Mouse (Mus musculus): ENCODE data around the gene Def8. TPM values are rescaled to one million over a fixed set of nuclear protein-coding genes. Genes with fewer than 3 reads are reported as not detected.

Gene Def8
- polyA plus RNA-seq, 1 experiment from 2014 or later: 49.5 TPM

DNA sequence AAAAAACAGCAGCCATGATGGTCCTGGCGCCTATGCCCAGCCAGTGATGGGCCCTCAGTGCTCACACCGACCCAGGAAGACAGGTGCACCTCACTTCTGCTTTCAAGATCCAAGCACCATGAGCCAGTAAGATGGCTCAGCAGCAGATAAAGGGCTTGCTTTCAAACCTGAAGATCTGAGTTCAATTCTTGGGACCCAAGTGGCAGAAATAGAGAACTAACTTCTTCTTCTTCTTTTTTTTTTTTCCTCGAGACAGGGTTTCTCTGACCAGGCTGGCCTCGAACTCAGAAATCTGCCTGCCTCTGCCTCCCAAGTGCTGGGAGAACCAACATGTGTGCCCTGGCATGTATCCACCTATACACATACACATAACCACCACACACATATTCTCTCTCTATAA, 3.6 kb upstream of the Def8 start:
- peaks cover 29% of the 10 kb centered on the region for H3K36me3 ChIP-seq (ENCODE audit: control insufficient read depth, insufficient read depth, low read length)
- H3K9ac ChIP-seq (ENCODE audit: low read depth, low read length): no peak overlapping the region
- H3K4me3 ChIP-seq (ENCODE audit: low read depth, low read length): no peak overlapping the region
- 98% methylated on average over 4 of the region's 4 CpGs for WGBS
- no peaks in the 10 kb centered on the region for H3K27me3 ChIP-seq (ENCODE audit: control insufficient read depth, insufficient read depth, low read depth, low read length)
- peaks cover 31% of the 10 kb centered on the region for H3K4me1 ChIP-seq (ENCODE audit: control insufficient read depth, insufficient read depth, low read length)
- no peak overlapping the region for H3K27ac ChIP-seq (ENCODE audit: low read length)
- ATAC-seq: no peak
- no peak overlapping the region for H3K4me2 ChIP-seq (ENCODE audit: low read length)
- H3K9me3 ChIP-seq (replicated peaks; ENCODE audit: control insufficient read depth, low read length, poor library complexity, severe bottlenecking): no peaks in the 10 kb centered on the region

DNA sequence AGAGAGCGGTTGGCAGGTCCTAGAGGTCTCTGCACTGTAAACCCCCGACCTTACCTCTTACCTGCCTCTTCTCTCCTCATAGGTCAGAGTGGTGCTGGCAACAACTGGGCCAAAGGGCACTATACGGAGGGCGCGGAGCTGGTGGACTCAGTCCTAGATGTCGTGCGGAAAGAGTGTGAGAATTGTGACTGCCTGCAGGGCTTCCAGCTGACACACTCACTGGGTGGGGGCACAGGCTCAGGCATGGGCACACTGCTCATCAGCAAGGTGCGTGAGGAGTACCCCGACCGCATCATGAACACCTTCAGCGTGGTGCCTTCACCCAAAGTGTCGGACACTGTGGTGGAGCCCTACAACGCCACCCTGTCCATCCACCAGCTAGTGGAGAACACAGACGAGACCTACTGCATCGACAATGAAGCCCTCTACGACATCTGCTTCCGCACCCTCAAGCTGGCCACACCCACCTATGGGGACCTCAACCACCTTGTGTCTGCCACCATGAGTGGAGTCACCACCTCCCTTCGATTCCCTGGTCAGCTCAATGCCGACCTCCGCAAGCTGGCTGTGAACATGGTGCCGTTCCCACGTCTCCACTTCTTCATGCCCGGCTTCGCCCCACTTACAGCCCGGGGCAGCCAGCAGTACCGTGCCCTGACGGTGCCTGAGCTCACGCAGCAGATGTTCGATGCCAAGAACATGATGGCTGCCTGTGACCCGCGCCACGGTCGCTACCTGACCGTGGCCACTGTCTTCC, 2.6 kb upstream of the Def8 start:
- H3K4me3 ChIP-seq (ENCODE audit: low read depth, low read length): no peak overlapping the region
- no peaks in the 10 kb centered on the region for H3K27me3 ChIP-seq (ENCODE audit: control insufficient read depth, insufficient read depth, low read depth, low read length)
- no peak for ATAC-seq
- 93% methylated on average over 34 of the region's 34 CpGs for WGBS
- no peak overlapping the region for H3K4me2 ChIP-seq (ENCODE audit: low read length)
- no peak overlapping the region for H3K27ac ChIP-seq (ENCODE audit: low read length)
- H3K4me1 ChIP-seq (ENCODE audit: control insufficient read depth, insufficient read depth, low read length): peaks cover 26% of the 10 kb centered on the region
- H3K9ac ChIP-seq (ENCODE audit: low read depth, low read length): no peak overlapping the region
- H3K9me3 ChIP-seq (replicated peaks; ENCODE audit: control insufficient read depth, low read length, poor library complexity, severe bottlenecking): no peaks in the 10 kb centered on the region
- peaks cover 29% of the 10 kb centered on the region for H3K36me3 ChIP-seq (ENCODE audit: control insufficient read depth, insufficient read depth, low read length)

DNA sequence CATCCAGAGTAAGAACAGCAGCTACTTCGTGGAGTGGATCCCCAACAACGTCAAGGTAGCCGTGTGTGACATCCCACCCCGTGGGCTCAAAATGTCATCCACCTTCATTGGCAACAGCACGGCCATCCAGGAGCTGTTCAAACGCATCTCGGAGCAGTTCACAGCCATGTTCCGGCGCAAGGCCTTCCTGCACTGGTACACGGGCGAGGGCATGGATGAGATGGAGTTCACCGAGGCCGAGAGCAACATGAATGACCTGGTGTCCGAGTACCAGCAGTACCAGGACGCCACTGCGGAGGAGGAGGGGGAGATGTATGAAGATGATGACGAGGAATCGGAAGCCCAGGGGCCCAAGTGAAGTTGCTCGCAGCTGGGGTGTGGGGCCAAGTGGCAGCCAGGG, 2.0 kb upstream of the Def8 start:
- Histone ChIP-seq H3K27me3 (ENCODE audit: control insufficient read depth, insufficient read depth, low read depth, low read length) (no peaks in the 10 kb centered on the region), H3K4me1 (ENCODE audit: control insufficient read depth, insufficient read depth, low read length) (peaks cover 21% of the 10 kb centered on the region), H3K27ac (ENCODE audit: low read length) (no peak overlapping the region), H3K36me3 (ENCODE audit: control insufficient read depth, insufficient read depth, low read length) (peaks cover 29% of the 10 kb centered on the region), H3K4me2 (ENCODE audit: low read length) (no peak overlapping the region), H3K4me3 (ENCODE audit: low read depth, low read length) (no peak overlapping the region), H3K9ac (ENCODE audit: low read depth, low read length) (no peak overlapping the region), H3K9me3 (replicated peaks; ENCODE audit: control insufficient read depth, low read length, poor library complexity, severe bottlenecking) (no peaks in the 10 kb centered on the region; the same call in 1 of the 2 replicates)
- no peak for ATAC-seq
- 91% methylated on average over 19 of the region's 19 CpGs for WGBS

DNA sequence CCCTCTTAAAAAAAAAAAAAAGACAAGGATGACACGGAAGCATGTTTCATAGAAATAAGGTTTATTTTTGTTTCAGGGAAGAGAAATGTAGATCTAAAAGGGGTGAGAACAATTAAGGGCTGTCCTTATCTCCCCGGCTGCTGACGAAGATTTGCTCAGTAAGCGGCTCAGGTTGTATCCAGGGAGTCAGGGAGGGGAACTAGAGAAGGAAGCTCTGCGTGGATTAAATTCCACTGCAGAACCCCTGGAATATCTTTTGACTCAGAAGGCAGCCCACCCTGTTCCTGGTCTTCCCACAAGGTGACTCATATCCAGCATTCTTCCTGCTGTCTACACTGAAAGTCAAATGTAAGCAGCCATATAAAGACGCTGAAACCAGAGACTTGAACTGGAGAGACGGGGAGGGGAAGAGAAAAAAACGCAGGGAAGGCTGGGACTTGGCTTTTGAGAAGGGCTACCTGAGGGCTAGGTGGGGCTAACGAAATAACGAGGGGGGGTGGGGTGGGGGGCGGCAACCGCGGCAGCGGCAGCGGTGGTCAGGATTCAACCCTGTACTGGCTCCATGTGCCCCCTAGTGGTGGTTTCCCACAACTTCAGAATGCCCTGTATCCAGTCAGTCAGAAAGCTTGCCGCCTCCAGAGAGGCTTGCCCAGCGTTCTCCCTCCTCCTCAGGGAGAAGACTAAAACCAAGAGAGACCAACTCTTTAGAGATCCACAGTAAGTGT, 1.1 kb upstream of the Def8 start:
- ATAC-seq: peak; percentile 46
- peak overlapping the region; percentile 32; the same call in 1 of the 2 replicates for H3K4me2 ChIP-seq (ENCODE audit: low read length)
- H3K27me3 ChIP-seq (ENCODE audit: control insufficient read depth, insufficient read depth, low read depth, low read length): no peaks in the 10 kb centered on the region
- no peak overlapping the region for H3K9ac ChIP-seq (ENCODE audit: low read depth, low read length)
- peaks cover 29% of the 10 kb centered on the region for H3K36me3 ChIP-seq (ENCODE audit: control insufficient read depth, insufficient read depth, low read length)
- peaks cover 12% of the 10 kb centered on the region for H3K4me1 ChIP-seq (ENCODE audit: control insufficient read depth, insufficient read depth, low read length)
- H3K27ac ChIP-seq (ENCODE audit: low read length): no peak overlapping the region; the same call in 1 of the 2 replicates
- H3K9me3 ChIP-seq (replicated peaks; ENCODE audit: control insufficient read depth, low read length, poor library complexity, severe bottlenecking): peaks cover 2% of the 10 kb centered on the region
- 17% methylated on average over 17 of the region's 17 CpGs for WGBS
- H3K4me3 ChIP-seq (ENCODE audit: low read depth, low read length): no peak overlapping the region

DNA sequence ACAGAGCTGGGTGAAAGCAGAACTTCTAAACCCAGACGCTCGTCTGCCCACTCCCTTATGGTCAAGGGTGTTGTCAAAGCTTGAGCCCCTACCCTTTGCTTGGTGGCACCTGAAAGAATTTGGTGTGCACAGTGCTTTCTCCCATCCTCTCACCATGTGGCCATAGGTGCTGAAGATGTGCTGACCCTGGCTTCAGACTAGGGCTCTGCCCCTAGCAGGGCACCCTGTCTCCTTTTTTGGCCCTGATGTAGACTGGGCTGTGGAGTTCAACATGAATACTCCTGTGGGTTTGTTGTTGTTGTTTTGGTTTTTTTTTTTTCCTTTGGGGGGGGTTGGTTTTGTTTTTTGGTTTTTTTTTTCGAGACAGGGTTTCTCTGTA, 557 bp upstream of the Def8 start:
- H3K9me3 ChIP-seq (replicated peaks; ENCODE audit: control insufficient read depth, low read length, poor library complexity, severe bottlenecking): peaks cover 6% of the 10 kb centered on the region
- peaks cover 9% of the 10 kb centered on the region; the same call in 1 of the 2 replicates for H3K4me1 ChIP-seq (ENCODE audit: control insufficient read depth, insufficient read depth, low read length)
- H3K4me3 ChIP-seq (ENCODE audit: low read depth, low read length): no peak overlapping the region
- no peak overlapping the region for H3K4me2 ChIP-seq (ENCODE audit: low read length)
- 15% methylated on average over 3 of the region's 3 CpGs for WGBS
- no peak overlapping the region for H3K9ac ChIP-seq (ENCODE audit: low read depth, low read length)
- no peaks in the 10 kb centered on the region for H3K27me3 ChIP-seq (ENCODE audit: control insufficient read depth, insufficient read depth, low read depth, low read length)
- peak overlapping the region; percentile 23; the same call in 1 of the 2 replicates for H3K27ac ChIP-seq (ENCODE audit: low read length)
- peaks cover 29% of the 10 kb centered on the region for H3K36me3 ChIP-seq (ENCODE audit: control insufficient read depth, insufficient read depth, low read length)
- ATAC-seq: peak; percentile 34

DNA sequence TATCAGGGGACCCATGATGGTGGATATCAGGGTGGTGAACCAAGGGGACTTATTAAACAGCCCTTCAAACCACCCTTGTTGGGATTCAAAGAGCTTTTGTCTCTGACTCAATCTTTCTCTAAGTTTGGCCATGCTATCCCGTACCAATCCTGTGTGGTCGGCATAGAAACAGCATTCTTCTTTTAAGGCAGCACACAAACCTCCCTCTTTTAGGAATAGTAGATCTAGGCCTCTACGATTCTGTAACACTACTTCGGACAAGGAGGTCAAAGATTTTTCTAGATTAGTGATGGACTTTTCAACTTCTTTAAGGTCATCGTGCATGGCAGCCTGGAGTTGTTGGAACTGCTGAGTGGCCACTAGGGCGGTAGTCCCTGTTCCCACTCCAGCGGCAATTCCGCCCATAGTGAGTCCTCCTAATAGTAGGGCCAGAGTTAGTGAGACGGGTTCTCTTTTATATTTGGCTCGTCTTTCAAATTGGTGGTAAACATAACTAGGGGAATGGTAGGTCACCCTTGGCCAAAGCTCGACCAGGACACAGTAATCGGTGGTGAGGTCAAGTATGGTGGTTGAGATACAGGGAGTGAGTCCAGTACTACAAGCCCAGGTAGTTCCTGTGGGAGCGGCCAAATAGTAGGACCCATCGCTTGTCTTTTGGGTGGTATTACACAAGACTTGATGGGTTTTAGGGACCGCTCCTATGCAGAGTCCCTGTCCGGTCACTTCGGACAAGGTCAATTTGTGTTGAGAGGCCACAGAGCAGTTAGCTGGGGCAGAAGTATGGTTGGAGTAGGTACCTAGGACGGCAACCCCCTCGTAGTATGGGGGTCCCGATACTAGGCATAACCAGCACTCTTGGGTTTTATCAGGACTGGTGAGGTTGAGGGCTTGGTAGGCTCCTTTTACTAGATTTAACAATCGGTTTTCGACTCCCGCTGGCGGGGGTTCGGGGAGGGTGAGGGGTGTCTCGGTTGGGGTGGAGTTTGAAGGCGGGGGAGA, 3.5 kb downstream of the Def8 start:
- Histone ChIP-seq H3K27me3 (ENCODE audit: control insufficient read depth, insufficient read depth, low read depth, low read length) (no peaks in the 10 kb centered on the region), H3K4me2 (ENCODE audit: low read length) (no peak overlapping the region), H3K9ac (ENCODE audit: low read depth, low read length) (no peak overlapping the region), H3K9me3 (replicated peaks; ENCODE audit: control insufficient read depth, low read length, poor library complexity, severe bottlenecking) (peaks cover 21% of the 10 kb centered on the region), H3K4me3 (ENCODE audit: low read depth, low read length) (no peak overlapping the region), H3K36me3 (ENCODE audit: control insufficient read depth, insufficient read depth, low read length) (no peaks in the 10 kb centered on the region; the same call in 1 of the 2 replicates), H3K4me1 (ENCODE audit: control insufficient read depth, insufficient read depth, low read length) (peaks cover 5% of the 10 kb centered on the region; the same call in 1 of the 2 replicates), H3K27ac (ENCODE audit: low read length) (no peak overlapping the region)
- no peak for ATAC-seq
- 97% methylated on average over 27 of the region's 27 CpGs for WGBS

DNA sequence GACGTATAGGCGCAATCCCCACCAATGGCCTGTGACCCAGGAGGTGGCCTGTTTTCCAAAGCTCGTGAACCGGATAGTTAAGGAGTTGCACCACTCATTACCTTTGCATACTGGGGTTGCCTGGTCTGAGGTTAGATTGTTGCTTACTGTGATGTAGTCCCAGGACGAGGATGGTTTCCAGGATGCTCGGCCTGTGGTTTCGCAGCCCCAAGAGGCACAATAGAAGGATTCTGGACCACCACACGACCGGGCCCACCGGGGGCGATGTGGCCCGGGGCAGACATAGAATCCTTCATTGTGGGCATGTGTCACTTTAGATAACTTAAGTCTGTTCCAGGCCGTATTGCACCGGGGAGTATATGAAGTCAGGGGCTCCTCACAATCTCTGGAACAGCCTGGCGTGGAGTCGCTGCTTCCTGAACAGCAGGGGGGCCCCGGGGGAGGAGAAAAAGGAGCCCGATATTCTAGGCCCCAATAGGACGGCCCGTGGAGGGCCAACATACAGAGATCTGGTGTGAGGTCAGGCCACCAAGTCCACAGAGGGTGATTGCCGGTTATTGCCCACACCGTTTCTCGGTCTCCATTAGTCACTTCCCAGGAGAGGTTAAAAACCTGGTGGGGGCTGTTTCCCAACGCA, 4.4 kb downstream of the Def8 start:
- Histone ChIP-seq H3K4me3 (ENCODE audit: low read depth, low read length) (no peak overlapping the region), H3K27me3 (ENCODE audit: control insufficient read depth, insufficient read depth, low read depth, low read length) (no peaks in the 10 kb centered on the region), H3K27ac (ENCODE audit: low read length) (no peak overlapping the region), H3K9me3 (replicated peaks; ENCODE audit: control insufficient read depth, low read length, poor library complexity, severe bottlenecking) (peaks cover 21% of the 10 kb centered on the region), H3K4me1 (ENCODE audit: control insufficient read depth, insufficient read depth, low read length) (no peaks in the 10 kb centered on the region; the same call in 1 of the 2 replicates), H3K9ac (ENCODE audit: low read depth, low read length) (no peak overlapping the region), H3K36me3 (ENCODE audit: control insufficient read depth, insufficient read depth, low read length) (no peaks in the 10 kb centered on the region; the same call in 1 of the 2 replicates), H3K4me2 (ENCODE audit: low read length) (no peak overlapping the region)
- ATAC-seq: no peak
- 97% methylated on average over 24 of the region's 24 CpGs for WGBS

DNA sequence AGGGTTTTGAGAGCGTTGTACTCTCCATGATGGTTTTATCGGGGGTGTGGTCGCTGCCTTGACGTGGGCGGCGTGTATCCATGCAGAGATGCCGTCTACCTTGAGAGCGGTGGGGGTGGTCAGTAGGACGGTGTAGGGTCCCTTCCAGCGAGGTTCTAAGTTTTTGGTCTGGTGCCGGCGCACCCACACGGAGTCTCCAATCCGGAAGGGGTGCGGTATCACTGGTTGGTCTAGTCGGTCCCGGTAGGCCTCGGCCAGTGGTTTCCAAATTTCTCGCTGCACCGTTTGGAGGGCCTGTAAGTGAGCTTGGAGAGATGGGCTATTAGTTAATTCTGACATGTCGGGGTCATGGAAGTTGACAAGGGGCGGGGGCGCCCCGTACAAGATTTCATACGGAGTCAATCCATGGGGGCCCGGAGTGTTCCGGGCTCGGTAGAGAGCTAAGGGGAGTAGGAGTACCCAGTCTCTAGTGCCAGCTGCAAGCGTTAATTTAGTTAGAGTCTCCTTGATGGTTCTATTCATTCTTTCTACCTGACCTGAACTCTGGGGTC, 5.1 kb downstream of the Def8 start:
- H3K27ac ChIP-seq (ENCODE audit: low read length): no peak overlapping the region
- ATAC-seq: no peak
- H3K27me3 ChIP-seq (ENCODE audit: control insufficient read depth, insufficient read depth, low read depth, low read length): no peaks in the 10 kb centered on the region
- no peak overlapping the region for H3K4me2 ChIP-seq (ENCODE audit: low read length)
- no peak overlapping the region for H3K4me3 ChIP-seq (ENCODE audit: low read depth, low read length)
- 99% methylated on average over 29 of the region's 29 CpGs for WGBS
- peaks cover 25% of the 10 kb centered on the region for H3K9me3 ChIP-seq (replicated peaks; ENCODE audit: control insufficient read depth, low read length, poor library complexity, severe bottlenecking)
- H3K4me1 ChIP-seq (ENCODE audit: control insufficient read depth, insufficient read depth, low read length): no peaks in the 10 kb centered on the region
- H3K36me3 ChIP-seq (ENCODE audit: control insufficient read depth, insufficient read depth, low read length): no peaks in the 10 kb centered on the region
- H3K9ac ChIP-seq (ENCODE audit: low read depth, low read length): no peak overlapping the region
